Mouse (Mus musculus) cortical plate, adult 2 months (tissue): ENCODE measurements around the gene Arrb2. TPM values are rescaled to one million over a fixed set of nuclear protein-coding genes. Genes with fewer than 3 reads are reported as not detected.
A peak's percentile ranks its signal among the peaks of the same experiment; 100 is the strongest.

ENCODE experiments used
- H3K27ac ChIP-seq: fragments of 200-500 bp; 2 replicates; pipeline ENCODE4 v1.5.1; 2012; ENCODE audit warnings: low read length, control low read depth, inconsistent platforms; ENCODE audit not compliant: insufficient read depth
- H3K4me1 ChIP-seq: fragments of 200-500 bp; 2 replicates; pipeline ENCODE4 v1.6.1; 2011; ENCODE audit warnings: low read length; ENCODE audit not compliant: control insufficient read depth, insufficient read depth
- H3K4me3 ChIP-seq: fragments of 200-500 bp; 2 replicates; pipeline ENCODE4 v1.5.1; 2011; ENCODE audit warnings: mild to moderate bottlenecking, low read length, control low read depth; ENCODE audit not compliant: insufficient read depth
- CTCF ChIP-seq: fragments of 200-500 bp; IDR thresholded peaks from 2 replicates; pipeline ENCODE4 v1.5.1; 2011; ENCODE audit warnings: mild to moderate bottlenecking, control low read depth, low read length; ENCODE audit not compliant: insufficient read depth; ENCODE audit errors: extremely low read depth
- POLR2A ChIP-seq: fragments of 200-500 bp; IDR thresholded peaks from 2 replicates; pipeline ENCODE4 v1.6.1; 2011; ENCODE audit warnings: mild to moderate bottlenecking, low read length, control low read depth; ENCODE audit not compliant: insufficient read depth; ENCODE audit errors: extremely low read depth
- polyA plus RNA-seq: library from polyadenylated mRNA; depleted of rRNA; stranded (reverse); fragments of >200 nt; gene quantifications from 2 replicates; pipeline ENCODE4 v1.2.3, GENCODE M21; 2012; rRNA removed

Arrb2 gene
- 58.1 and 61.5 TPM in 2 replicates for polyA plus RNA-seq

DNA sequence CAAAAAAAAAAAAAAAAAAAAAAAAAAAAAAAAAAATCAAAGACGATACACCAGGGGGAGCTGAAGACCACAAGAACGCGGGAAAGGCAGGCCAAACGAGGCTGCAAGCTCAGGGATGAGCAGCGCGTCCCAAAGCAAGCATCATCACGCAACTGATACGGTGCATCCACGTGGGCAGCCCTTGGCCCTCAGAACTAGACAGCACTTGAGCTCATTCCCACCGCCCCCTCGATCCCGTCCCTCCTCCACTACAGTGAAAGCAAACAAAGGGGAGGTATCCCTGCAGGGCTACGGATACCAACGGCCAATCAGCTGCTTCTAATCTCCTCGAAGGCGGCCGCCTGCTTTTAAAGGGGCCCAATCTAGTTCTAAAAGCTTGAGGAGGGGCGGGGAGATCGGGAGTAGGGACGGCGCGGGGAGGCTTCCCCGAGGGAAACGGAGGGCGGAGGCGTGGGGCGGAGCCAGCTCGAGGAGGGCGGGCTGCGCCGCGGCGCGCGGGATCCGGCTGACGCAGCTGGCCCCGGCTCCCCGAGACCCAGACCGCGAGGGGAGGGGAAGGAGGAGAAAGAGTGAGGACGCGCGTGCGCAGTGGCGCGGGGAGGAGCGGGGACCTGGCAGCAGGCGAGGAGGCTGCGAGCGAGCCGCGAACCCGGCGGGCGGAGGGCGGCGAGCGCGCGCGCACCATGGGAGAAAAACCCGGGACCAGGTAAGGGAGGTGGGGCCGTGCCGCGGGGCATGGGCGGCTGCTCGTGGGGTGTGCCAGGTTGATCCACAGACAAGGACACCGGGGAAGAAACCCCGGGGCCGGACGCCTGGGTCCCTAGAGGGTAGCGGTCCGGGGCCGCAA lies at the start of gene Arrb2:
Arrb2 (plus strand) TSS at position 588 of the 847 bp plus-strand sequence.
- Histone ChIP-seq H3K27ac (peak within 1 kb of the TSS; percentile 73), H3K4me3 (peak within 1 kb of the TSS; percentile 30), H3K4me1 (peaks cover 3% of the 10 kb centered on the region)
- TF ChIP-seq POLR2A (peak; percentile 76; the same call in 1 of the 2 replicates), CTCF (peak; percentile 61)

DNA sequence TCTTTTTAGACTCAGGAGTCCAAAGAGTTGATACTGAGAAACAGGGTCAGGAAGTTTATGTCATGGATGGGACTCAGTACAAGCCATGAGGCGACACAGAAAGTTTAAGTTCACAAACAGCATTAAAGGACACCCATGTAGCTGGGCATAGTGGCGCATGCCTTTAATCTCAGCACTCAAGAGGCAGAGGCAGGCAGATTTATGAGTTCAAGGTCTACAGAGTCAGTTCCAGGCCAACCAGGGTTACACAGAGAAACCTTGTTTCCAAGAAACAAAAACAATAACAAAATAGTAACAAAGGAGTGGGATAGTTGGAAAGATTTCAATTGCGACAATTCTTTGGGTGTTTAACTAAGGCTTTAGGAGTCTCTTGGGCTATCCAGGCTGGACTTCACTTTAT lies 48.3 kb upstream of the Arrb2 start:
- Histone ChIP-seq H3K27ac (no peak overlapping the region), H3K4me3 (no peak overlapping the region), H3K4me1 (no peaks in the 10 kb centered on the region)
- TF ChIP-seq CTCF = no peak
- TF ChIP-seq POLR2A = no peak

DNA sequence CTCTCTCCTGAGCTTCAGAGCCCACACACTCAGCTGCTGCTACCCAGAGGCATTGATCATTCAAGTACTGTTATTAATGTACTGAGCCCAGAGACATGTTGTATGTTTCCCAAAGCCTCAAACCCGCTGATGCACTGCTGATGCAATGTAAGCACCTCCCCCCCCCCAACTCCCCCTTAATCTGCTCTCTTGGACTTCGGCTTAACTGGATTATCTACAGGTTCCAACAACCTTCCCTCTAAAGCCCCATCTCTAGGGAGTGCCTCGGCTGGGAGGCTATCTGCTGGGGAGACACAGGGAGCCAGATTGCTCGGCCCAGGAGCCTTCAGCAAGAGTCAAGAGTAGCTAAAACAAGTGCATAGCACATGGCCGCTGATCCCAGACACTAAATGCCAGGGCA lies 45.0 kb upstream of the Arrb2 start:
- no peak overlapping the region for H3K27ac ChIP-seq
- TF ChIP-seq POLR2A (no peak), CTCF (no peak)
- H3K4me1 ChIP-seq = no peaks in the 10 kb centered on the region
- H3K4me3 ChIP-seq = no peak overlapping the region

DNA sequence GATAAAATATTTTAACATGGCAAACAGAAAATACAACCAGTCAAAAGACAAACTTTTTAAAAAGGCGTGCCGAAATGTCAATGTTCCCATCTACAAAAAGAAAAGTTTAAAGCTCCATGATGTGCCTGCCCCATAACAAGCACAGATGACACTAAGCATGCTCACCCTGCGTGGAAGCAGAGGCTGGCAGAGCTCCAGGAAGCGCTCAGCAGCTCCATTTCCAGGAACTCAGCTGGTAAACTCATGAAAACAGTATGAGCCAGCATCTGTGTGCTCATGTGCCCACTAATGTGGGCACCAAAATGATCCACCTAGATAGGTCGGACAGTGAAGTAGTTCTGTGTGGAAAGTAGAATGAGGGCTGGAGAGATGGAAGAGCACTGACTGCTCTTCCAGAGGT lies 43.0 kb upstream of the Arrb2 start:
- no peak overlapping the region for H3K27ac ChIP-seq
- no peak for TF ChIP-seq CTCF
- no peaks in the 10 kb centered on the region for H3K4me1 ChIP-seq
- H3K4me3 ChIP-seq = no peak overlapping the region

DNA sequence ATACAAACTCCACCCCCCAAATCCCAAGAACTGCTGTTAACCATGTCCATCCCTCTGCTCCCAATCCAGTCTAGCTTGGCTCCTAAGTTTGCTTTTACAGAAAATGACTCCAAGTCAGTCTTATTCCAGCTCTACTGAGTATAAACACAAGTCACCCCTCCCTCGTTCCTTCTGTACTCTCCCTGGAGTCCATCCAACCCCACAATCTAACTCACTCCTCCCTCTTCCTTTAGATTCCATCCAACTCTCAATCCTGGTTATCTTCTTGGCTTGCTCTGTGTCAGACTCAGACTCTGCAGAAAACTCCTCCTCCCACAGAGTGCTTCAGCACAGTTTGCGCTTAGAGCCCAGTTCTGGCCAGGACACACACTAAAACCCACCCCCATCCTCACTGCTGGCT lies 28.8 kb upstream of the Arrb2 start:
- Histone ChIP-seq H3K4me3 (no peak overlapping the region), H3K4me1 (peaks cover under 1% of the 10 kb centered on the region), H3K27ac (no peak overlapping the region)
- TF ChIP-seq POLR2A (no peak), CTCF (no peak)

DNA sequence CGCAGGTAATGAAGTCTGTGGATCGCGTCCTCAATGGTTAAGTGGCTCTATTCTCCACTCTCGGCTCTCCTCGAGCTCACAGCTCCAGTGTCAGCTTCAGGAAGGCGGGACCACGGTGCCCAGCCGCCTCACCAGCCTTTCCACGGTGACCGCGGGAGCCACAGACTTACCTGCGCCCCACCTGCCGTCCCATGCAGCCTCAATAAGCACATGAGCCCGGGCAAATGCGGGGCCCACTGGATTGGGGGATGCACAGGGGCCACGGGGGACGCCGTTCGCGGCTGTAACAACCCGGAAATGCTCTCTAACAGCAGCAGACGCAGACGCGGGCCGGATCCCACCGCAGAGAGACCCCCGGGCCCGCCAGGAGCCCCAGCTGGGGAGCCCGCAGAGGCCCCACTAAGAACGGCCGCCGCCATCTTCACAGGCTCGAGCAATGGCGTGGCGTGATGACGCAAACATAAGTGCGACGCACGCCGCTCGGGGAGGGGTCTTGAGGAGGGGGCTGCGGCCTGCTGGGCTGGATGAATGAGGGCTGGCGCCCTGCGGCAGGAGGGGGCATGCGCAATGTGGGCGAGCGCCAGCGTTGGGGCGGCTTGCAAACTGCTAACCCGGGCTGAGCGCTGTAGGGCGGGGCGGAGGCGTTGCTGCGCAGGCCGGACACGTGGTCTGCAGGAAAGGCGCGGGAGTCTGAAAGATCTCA lies 22.7 kb upstream of the Arrb2 start, which contains the start of gene Pelp1:
Pelp1 (minus strand) TSS at position 438 of the 703 bp plus-strand sequence.
- H3K4me3 ChIP-seq = peak within 1 kb of the TSS; percentile 70
- peak; percentile 55; the same call in 1 of the 2 replicates for TF ChIP-seq POLR2A
- no peak for TF ChIP-seq CTCF
- H3K27ac ChIP-seq = 0 out of 2 replicates have a peak within 1 kb of the TSS, but pooled peaks have one; percentile 38
- H3K4me1 ChIP-seq = peaks cover 2% of the 10 kb centered on the region

DNA sequence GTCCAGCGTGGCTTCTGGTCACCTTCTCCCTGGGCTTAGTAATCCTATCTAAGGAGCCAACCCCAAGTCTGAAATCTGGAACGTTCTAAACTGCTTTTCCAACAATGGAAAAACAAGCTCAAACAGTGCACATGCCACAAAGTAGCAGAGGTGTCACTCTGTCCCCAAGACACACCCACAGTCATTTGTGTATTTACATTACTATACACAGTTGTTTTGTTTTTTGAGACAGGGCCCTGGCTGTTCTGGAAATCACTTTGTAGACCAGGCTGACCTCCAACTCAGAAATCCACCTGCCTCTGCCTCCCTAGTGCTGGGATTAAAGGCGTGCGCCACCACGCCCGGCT lies 22.2 kb upstream of the Arrb2 start:
- H3K4me3 ChIP-seq = peak overlapping the region; percentile 70
- no peak for TF ChIP-seq POLR2A
- no peak for TF ChIP-seq CTCF
- H3K27ac ChIP-seq = 0 out of 2 replicates have a peak overlapping the region, but pooled peaks have one; percentile 38
- H3K4me1 ChIP-seq = peaks cover 2% of the 10 kb centered on the region

DNA sequence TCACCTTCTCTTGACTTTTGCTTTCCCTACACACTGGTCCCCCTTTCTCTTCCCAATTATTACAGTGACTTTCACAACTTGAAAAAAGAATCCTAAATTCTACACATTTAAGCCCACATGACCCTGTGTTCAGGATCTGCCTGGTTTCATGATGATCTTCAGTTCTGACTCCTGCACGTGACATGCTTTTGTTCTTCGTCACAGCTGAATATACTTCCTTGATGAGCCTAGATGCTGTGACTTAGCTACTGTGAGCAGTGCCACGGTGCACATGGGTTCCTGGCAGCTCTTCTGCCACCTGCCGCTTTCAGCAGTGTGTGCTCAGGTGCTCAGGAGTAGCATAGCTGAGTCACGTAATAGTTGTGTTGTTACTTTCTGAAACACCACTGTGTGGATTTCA lies 19.8 kb upstream of the Arrb2 start:
- H3K27ac ChIP-seq = no peak overlapping the region
- H3K4me1 ChIP-seq = peaks cover 2% of the 10 kb centered on the region
- no peak overlapping the region for H3K4me3 ChIP-seq
- TF ChIP-seq CTCF (no peak), POLR2A (no peak)

DNA sequence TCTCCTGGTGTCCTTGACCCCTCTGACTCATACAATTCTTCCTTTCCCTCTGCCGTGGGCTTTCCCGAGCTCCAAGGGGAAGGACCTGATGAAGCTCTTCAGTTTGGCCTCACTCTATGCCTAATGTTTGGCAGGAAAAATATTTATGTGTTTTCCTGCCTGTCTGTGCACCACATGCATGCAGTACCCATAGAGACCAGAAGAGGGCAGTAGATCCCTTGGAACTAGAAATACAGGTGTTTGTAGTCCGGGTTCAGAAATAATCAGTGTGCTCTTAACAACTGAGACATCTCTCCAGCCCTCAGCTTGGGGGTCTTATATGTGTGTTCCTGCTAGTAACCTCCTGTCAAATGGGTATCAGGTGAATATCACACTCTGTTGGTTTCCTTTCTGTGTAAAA lies 18.5 kb upstream of the Arrb2 start:
- Histone ChIP-seq H3K27ac (no peak overlapping the region), H3K4me1 (no peaks in the 10 kb centered on the region), H3K4me3 (no peak overlapping the region)
- TF ChIP-seq POLR2A (no peak), CTCF (peak; percentile 79)

DNA sequence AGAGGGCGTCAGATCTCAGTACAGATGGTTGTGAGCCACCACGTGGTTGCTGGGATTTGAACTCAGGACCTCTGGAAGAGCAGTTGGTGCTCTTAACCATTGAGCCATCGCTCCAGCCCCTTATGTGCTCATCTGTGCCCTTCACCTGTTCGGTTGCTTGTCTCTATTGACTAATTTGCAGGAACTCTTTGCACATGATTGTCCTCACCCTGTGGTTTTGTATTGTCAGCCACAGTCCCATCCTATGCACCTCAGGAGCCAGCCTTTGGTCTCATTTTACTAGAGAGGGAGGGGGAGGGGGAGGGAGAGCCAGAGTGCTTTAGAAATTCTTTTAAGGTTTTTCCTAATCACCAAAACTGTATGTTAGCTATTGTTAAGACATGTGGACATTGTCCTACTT lies 14.2 kb upstream of the Arrb2 start:
- TF ChIP-seq CTCF (no peak), POLR2A (no peak)
- no peak overlapping the region for H3K27ac ChIP-seq
- H3K4me3 ChIP-seq = no peak overlapping the region
- H3K4me1 ChIP-seq = no peaks in the 10 kb centered on the region; the same call in 1 of the 2 replicates
